Mouse (Mus musculus) liver, embryonic 18 days (tissue): Measurements from ENCODE around the gene Olfr552. TPM values are rescaled to one million over a fixed set of nuclear protein-coding genes. Genes with fewer than 3 reads are reported as not detected.

Source experiments
- polyA plus RNA-seq: library from polyadenylated mRNA; depleted of rRNA; stranded (reverse); fragments of >200 nt; gene quantifications from 2 replicates; pipeline ENCODE4 v1.2.3, GENCODE M21; 2012; rRNA removed

The Olfr552 gene
- not detected in 2 replicates for polyA plus RNA-seq

DNA sequence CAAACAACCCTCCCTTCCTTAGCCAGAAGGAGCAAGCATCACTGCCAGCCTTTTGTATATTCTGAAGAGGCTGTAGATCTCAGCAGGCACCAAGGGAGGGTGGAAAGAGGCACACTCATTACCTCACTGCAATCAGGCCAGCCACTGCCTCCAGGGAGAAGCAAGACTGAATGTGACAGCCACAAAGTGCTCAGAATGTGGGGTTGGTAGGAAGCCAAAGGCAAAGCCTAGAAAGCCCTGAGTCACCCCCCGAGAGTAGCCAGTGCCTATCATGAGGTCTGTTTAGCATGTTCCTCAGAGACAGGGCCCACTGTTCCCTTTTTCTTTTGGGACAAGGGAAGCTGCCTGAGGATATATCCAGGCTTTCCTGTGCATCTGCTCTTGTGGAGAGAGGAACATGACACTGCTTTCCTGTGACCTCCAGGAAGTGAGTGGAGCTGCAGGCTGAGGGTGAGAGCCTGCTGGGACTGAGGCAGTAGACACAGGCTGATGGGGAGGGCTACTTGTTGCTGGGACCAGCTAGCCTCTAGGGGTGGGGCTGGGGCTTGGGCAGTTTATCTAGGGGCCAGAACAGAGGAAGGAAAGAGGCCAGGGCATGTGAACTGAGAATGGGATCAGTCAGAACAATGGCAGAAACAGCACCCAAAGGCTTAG is at the start of gene Olfr552:
Gene Olfr552, plus strand, starts transcription at position 393 of the 654 bp plus-strand sequence.

DNA sequence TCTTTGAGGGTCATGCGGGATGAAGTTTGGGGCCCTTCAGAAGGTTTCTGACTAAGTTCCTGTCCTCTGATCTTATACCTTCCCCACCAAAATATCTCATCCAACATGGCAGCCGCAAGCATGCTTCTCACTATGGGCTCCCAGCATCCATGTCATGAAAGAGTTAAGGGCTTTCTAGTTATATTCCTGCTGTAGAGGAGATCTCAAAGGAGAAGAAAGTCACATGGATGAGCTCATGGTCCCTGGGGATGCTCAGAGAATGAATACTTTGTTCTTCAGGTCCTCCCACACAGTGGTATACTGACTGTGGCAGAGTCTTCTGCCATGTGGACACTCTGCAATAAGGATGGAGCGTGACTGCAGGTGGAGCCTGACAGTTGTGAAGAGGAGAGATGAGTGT is 48.0 kb upstream of the Olfr552 start, which contains the start of gene Olfr549:
Gene Olfr549, plus strand, starts transcription at position 301 of the 400 bp plus-strand sequence.

GRCm38 (mm10) chr7:102564999-102565997 is 32.3 kb upstream of the Olfr552 start, which contains the start of gene Trim21:
Gene Trim21, minus strand, starts transcription at chr7:102565486.

GRCm38 (mm10) chr7:102571142-102571541 is 26.4 kb upstream of the Olfr552 start, which contains the start of gene Olfr550:
Gene Olfr550, plus strand, starts transcription at chr7:102571442.

GRCm38 (mm10) chr7:102591786-102592185 is 5.8 kb upstream of the Olfr552 start, which contains the start of gene Olfr551:
Gene Olfr551, minus strand, starts transcription at chr7:102591886.

GRCm38 (mm10) chr7:102618118-102618517 is 20.5 kb downstream of the Olfr552 start, which contains the start of gene Olfr553:
Gene Olfr553, minus strand, starts transcription at chr7:102618218.

GRCm38 (mm10) chr7:102638132-102638531 is 40.6 kb downstream of the Olfr552 start, which contains the start of gene Olfr554:
Gene Olfr554, plus strand, starts transcription at chr7:102638432.

Other genes with a start within 250 kb of the Olfr552 start
- gene Rrm1, start 156.1 kb upstream of the Olfr552 start, polyA plus RNA-seq, result 46.4 and 47.7 TPM in 2 replicates
- not detected in 2 replicates for gene Olfr543, start 116.1 kb upstream of the Olfr552 start, polyA plus RNA-seq
- gene Olfr544, start 109.5 kb upstream of the Olfr552 start, polyA plus RNA-seq, result not detected in 2 replicates
- not detected in 2 replicates for gene Olfr545, start 98.2 kb upstream of the Olfr552 start, polyA plus RNA-seq
- gene Olfr547, start 63.0 kb upstream of the Olfr552 start, polyA plus RNA-seq, result not detected in 2 replicates
- gene Olfr548-ps1, start 56.9 kb upstream of the Olfr552 start, polyA plus RNA-seq, result not detected in 2 replicates
- gene Olfr549, start 47.9 kb upstream of the Olfr552 start, polyA plus RNA-seq, result not detected in 2 replicates
- gene Trim21, start 32.3 kb upstream of the Olfr552 start, polyA plus RNA-seq, result 6.6 and 7.2 TPM in 2 replicates
- not detected in 2 replicates for gene Olfr550, start 26.3 kb upstream of the Olfr552 start, polyA plus RNA-seq
- not detected in 2 replicates for gene Olfr551, start 5.9 kb upstream of the Olfr552 start, polyA plus RNA-seq
- gene Olfr553, start 20.4 kb downstream of the Olfr552 start, polyA plus RNA-seq, result not detected in 2 replicates
- gene Olfr554, start 40.7 kb downstream of the Olfr552 start, polyA plus RNA-seq, result not detected in 2 replicates
- gene Olfr555, start 61.1 kb downstream of the Olfr552 start, polyA plus RNA-seq, result not detected in 2 replicates
- gene Olfr556, start 67.1 kb downstream of the Olfr552 start, polyA plus RNA-seq, result not detected in 2 replicates
- 3.2 and 3.4 TPM in 2 replicates for gene Trim68, start 89.6 kb downstream of the Olfr552 start, polyA plus RNA-seq
- not detected in 2 replicates for gene Olfr557, start 98.1 kb downstream of the Olfr552 start, polyA plus RNA-seq
- gene Olfr558, start 104.4 kb downstream of the Olfr552 start, polyA plus RNA-seq, result 0.02 TPM in 2 replicates
- not detected in 2 replicates for gene Olfr33, start 121.3 kb downstream of the Olfr552 start, polyA plus RNA-seq
- gene Olfr559, start 129.7 kb downstream of the Olfr552 start, polyA plus RNA-seq, result not detected in 2 replicates
- gene Olfr560, start 161.6 kb downstream of the Olfr552 start, polyA plus RNA-seq, result not detected in 2 replicates
- gene Olfr78, start 161.7 kb downstream of the Olfr552 start, polyA plus RNA-seq, result 0.24 and 0.48 TPM in 2 replicates
- gene Olfr561, start 173.5 kb downstream of the Olfr552 start, polyA plus RNA-seq, result 0.05 TPM in 1 of 2 replicates, not detected in the other
- not detected in 2 replicates for gene Olfr564, start 205.7 kb downstream of the Olfr552 start, polyA plus RNA-seq